Mouse (Mus musculus) left cerebral cortex, postnatal 14 days (tissue): ENCODE results near the gene Afap1. TPM values are rescaled to one million over a fixed set of nuclear protein-coding genes. Genes with fewer than 3 reads are reported as not detected.

Experiments
- DNase-seq, 2 experiments: peaks; one replicate each; pipeline ENCODE4 v3.0.0; 2021 to 2022; ENCODE audit warnings: low spot score in 2 of 2, mixed read lengths in 1 of 2
- intact Hi-C: fragments of 180-260 bp; cut with DNase I; formaldehyde crosslinking; loops from one replicate; pipeline ENCODE4 v1.15.1; 2025
- total RNA-seq, 2 experiments: library from RNA; stranded (reverse); gene quantifications; 2 replicates each; pipeline ENCODE4 v1.2.3; 2021

Gene Afap1
- total RNA-seq, 2 experiments from 2014 or later = 66.8 to 71.6 TPM

DNA sequence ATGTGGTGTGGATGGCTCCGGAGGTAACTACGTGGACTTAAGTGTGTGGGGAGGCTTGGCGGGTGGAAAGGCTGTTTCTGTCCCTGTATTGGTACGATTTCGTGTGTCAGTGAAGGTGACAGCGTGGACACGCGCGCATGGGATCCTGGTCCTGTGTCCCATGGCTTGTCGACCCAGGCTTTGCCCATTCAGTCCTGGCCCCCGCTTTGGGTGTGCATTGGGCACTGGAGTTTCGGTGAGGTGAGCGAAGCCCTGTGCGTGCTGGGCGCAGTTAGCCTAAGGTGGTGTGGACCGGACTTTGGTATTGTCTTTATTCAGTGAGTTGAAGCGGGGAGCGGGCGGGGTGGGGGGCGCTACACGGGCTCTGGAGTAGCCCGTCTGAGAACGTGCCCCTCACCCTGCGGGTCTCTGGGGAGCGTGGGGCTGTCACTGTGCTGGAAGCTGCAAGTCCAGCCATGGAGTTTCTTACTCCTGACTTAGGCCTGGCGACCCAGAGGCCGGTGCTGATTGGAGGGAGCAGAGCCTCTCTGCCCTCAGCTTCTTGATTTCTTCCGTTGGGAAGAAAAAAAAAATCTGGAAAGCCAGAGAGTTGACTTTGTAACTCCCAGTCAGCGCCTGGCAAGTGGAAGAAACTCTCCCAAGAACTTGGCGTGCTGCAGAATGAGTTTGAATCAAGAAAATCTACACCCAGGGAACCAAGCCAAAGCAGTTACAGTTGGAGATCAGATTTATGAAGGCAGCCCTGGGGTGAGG is 1.4 kb downstream of the Afap1 start:
- DNase-seq = no peak
- intact Hi-C loops = loop anchor here (5.0 kb wide), 1 partner anchor 48 kb away; no protein-coding TSS in a partner anchor

DNA sequence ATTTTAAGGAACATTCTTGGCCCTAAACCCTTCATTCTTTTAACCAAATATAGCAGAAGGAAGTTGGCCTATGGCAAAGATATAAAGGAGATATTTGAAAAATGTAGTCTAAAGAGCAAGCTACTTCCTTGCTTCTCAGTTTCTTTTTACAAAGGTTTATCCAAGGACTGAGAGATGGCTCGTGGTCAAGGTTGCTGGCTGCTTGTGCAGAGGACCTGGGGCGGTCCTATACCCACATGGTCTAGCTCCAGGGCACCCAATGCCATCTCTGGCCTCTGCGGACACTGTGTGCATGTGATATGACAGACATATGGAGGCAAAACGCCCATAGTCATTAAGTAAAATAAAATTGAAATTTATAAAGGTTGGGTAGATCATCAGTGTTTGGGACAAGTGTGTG is 2.8 kb downstream of the Afap1 start:
- DNase-seq = no peak
- intact Hi-C loops = loop anchor here (5.0 kb wide), 1 partner anchor 46 kb away; no protein-coding TSS in a partner anchor

DNA sequence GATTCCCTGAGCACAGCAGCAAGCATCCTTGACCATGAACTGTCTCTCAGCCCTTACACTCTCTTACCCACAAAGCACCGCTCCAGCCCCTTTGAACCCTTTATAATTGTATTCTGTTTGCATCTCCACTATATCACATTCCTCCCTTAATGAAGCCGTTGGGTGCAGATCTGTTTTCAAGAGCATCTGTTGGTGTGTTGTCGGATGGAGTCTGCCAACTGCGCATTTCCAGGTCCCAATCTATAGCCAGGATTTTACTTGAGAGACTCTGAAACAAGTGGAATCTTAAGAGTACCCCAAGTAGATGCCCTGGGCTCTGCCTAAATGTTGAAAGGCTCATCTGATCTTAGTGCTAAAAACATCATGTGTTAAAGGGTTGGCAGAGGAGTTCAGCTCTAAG is 3.4 kb downstream of the Afap1 start:
- intact Hi-C loops = loop anchor here (5.0 kb wide), 1 partner anchor 46 kb away; no protein-coding TSS in a partner anchor
- no peak for DNase-seq

DNA sequence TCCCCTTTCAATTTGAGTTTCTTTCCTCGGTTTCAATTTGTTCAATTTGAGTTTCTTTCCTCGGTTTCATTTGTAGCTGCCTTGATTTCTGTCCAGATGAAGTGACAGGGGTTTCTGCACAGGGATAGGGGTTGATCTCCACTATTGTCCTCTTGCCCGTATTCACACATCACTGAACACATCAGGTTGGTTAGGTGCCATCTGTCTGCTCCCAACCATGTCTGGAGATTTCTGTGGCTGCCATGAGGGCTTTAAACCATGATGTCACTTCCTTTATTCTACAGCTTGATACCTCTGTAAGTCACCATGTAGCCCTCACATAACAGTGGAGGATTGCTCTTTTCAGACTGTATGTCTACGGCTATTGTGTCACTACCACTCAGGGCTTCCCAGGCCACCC is 4.0 kb downstream of the Afap1 start:
- DNase-seq = no peak
- intact Hi-C loops = loop anchor here (5.0 kb wide), 1 partner anchor 45 kb away; no protein-coding TSS in a partner anchor

DNA sequence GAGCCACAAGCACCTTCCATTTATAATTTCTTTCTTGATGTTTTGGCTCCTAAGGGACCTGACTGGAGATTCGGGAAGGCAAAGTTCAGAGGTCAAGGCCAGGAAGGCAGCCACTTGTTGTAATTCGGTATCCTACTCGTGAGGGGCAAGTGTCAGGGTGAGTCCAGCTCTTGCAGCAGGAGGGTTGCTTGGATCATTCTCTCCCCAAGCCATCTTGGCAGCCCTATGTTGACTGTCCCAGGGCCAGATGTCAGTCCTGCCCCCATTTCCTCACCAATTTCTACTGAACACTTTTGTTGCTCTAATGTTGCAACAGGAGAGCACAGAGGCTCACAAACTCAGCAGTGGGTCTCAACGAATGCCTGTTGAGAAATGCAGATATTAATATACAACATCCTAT is 5.0 kb downstream of the Afap1 start:
- DNase-seq = no peak
- intact Hi-C loops = loop anchor here (5.0 kb wide), 1 partner anchor 44 kb away; no protein-coding TSS in a partner anchor

DNA sequence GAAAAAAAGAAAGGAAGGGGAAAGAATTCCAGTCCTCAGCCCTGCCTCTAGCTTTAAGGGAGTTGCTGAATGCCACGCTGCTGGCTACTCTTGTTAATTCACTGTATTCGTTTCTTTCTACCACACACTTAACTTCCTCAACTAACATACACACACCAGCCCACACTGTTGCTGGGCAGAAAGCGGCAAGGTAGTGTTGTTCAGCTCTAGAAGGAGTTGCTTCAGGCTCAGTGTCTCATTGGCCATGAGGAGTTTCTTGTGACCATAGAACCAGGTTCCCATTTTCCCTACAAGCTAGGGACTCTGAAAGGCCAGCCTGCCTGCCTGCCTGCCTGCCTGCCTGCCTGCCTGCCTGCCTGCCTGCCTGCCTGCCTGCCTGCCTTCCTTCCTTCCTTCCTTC is 5.9 kb downstream of the Afap1 start:
- no peak for DNase-seq
- intact Hi-C loops = loop anchor here (5.0 kb wide), 1 partner anchor 43 kb away; no protein-coding TSS in a partner anchor

DNA sequence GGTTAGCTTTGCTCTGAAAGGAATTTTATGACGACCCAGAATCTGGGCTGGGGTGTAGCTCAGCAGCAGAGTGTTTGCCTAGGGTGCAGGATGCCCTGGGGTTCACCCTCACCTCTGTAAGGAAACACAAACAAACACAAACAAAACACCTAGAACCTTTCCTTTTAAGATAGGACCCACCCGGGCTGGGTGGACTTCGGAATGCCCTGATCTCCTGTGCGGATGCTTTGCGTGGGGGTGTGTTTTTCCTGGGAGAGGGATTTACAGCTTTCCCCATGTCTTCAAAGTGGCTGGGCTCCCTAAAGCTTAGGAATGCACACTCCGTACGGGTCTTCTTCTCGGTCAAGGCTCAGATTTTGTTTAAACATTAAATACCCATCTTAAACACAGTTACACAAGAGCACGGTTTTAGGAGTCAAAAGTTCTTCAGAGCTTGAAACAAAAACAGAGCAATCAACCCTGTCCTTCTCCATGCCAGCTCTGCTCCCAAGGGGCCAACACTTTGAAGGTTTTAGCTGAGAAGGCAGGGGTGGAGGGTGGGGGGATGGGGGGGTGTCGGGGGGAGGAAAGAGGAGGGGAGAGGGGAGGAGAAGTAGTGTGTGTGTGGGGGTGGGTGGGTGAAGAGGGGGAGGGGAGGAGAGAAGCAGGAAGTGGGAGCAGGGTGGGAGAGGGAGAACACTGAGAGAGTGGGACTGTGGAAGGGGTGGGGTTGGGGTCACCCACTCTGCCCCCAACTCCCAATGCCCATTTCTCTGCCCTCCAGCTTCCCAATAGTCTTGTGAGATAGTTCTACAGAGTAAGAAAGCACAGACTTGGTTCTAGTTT is 7.5 kb downstream of the Afap1 start:
- intact Hi-C loops = no loop called here
- DNase-seq = no peak

DNA sequence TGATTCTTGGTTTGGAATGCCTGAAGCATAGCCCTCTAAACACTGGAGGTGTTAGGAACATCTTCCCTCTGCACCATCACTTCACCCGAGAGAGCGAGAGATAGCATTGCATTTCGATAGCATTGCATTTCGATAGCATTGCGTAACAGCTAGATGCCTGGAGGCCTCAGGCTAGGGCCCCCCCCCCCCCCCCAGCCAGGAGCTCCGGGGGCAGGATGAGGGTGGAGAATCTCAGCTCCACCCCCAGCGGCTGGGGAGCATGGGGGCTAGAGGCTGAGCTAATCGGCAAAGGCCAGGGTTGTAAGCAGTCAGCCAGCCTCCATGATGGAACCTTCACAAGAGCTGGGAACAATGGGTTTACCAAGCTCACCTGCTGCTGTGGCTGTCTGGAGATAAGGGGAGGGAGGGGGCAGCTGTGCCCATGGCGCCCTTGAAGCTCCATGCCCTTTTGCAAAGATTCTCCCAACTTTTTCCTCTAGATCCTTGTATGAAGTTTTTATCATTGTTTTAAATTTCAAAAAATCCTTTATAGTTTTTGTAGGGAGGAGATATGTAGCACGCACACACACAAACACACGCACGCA is 8.2 kb downstream of the Afap1 start:
- intact Hi-C loops = no loop called here
- DNase-seq = no peak

DNA sequence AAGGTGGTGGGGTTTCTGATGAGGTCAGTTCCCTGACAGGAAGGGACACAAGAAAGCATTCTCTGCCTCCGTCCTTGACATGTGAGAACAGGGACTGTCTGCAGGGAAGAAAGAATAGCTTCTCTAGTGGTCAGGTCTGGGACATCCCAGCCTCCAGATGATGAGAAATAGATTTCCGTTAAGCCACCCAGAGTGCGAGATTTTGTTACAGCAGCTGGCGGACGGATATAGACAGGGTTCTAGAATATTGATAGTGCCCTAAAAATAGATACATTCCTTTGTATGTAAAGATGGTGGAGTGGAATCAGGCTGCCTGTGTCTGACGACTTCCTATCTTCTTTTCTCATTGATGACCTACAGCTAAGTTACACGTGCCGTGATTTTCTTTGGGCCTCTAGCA is 10.3 kb downstream of the Afap1 start:
- intact Hi-C loops = no loop called here
- DNase-seq = no peak

DNA sequence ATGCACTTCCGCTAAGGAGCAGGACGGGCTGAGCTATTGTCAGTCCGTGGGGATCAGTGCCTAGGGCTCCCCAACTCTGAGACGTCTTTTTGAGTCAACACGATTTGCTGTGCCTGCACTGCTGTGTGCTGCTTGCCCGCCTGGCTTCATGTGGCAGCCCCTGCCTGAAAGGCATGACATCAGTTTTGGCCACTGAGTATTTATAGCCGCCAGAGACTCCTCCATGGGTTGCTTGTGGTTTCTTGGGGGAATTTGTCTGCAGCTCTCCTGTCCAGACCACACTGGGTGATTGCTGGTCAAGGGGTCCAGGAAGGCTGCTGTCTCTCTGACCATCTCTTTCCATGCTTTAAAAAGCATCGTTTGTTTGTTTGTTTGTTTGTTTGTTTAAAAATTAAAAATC is 12.2 kb downstream of the Afap1 start:
- DNase-seq = no peak
- intact Hi-C loops = no loop called here

DNA sequence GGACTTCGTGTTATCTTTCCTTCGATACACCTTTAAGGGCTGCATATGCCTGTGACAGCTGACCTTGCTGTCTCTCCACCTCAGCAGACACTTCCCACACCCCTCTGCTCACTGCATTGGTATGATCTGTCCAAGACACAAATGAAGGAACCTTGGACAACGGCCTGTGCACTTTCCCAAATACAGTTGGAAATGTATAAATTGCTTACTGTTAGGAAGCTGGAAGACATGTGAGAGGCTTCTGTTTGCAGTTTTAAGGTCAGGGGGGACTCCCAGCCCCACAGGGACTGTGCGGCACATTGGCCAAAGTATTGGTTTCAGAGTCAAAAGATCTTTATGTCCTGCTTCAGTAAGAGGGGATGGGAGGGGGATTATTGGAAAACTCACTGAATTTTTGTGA is 14.0 kb downstream of the Afap1 start:
- intact Hi-C loops = no loop called here
- DNase-seq = no peak

DNA sequence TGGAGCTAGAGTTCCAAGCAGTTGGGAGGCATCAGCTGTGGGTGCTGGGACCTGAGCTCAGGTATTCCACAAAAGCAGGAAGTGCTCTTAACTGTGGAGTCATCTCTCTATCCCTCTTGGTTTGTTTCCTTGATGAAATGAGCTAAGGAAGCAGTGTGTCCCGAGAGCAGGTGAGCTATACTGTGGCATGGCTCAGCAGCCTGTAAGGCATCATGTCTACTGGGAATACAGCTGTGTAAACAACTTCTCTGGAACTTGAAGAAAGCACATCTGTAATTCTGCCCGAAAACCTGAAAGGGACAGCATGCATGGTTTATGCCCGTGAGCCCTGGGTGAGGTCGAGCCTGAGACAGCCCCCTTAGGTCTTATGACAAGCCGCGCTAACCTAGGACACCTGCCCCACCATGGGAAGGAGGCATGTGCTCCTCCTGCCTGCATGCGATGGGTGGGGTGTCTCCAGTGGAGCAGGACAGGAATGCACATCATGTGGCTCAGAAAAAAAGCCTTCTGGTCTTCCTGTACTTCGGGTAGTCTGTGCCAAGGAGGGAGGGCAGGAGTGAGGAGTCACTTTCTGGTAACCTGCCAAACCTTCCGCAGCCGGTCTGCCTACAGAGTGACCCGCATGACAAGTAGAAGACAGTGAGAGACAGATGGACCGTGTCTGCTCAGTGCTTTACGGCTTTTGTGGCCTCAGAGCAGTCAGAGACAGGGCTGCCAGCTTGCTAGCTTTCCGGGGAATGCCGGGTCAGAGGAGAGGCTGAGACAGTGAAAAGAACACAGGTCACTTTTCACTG is 14.7 kb downstream of the Afap1 start:
- DNase-seq = peak; percentile 63 to 89
- intact Hi-C loops = no loop called here

DNA sequence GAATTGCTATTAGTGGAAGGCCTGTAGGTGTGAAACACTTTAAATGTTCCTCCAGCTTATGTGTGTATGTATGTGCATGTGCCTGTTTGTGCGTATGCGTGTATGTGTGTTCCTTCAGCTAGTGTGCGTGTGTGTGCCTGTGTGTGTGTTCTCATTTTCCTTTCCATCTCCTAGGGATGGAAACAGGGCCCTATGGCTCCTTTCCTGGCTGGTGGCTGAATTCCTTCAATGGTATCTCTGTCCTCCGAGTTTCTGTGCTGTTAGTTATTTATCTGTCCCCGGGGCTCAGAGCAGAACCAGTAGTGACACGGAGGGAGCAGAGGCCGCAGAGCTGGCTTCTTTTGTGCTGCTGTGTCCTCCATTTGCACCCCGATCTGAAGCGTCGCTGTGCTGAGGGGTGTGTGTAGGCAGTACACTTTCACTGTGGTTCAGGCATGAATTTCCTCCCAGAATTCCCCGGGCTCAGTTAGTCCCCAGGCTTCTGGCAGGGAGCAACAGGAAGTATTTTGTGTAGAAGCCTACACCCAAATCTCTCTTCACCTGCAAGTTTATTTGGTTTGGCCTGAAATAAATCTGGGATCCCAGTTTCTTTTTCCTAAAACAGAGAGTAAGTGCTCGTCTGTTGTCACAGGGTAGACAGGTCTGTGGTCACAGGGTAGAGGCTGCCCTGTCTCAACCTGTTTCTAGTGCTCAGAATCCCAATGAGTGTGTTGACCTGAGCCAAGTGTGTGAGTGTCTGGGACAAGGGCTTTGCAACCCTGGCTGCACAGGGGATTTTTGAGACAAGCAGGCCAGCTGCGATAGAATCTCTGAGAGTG is 15.7 kb downstream of the Afap1 start:
- intact Hi-C loops = no loop called here
- DNase-seq = no peak

DNA sequence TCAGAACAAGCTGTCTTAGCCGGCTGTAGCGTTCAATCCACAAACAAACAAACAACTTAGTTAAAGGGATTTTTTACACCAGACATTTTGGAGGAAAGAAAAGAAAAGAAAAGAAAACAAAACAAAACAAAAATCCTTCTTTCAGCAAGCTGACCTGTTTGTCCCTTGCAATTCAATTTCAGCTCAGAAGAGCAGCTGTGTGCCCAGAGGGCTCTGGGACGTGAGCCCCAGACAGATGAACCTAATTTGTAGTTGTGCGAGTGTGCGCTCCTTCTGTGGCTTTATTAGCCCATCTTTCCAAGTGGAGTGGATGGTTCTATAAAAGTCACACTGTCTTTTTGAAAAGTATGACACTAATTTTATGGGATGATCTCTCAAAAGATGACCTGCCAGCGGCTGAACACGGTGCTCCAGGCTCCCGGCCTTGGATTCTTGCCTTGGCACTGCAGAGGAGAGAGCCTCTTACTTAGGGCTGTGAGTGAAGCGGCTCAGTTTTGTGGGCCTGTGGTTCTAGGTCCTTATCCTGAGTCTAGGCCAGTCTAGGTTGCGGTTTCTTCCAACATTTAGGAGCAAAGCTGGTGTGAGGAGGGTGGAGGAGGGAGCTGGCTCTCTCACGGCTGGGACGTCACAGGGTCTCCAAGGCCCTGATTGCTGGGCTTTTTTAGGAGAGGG is 22.6 kb downstream of the Afap1 start:
- DNase-seq = no peak
- intact Hi-C loops = no loop called here

DNA sequence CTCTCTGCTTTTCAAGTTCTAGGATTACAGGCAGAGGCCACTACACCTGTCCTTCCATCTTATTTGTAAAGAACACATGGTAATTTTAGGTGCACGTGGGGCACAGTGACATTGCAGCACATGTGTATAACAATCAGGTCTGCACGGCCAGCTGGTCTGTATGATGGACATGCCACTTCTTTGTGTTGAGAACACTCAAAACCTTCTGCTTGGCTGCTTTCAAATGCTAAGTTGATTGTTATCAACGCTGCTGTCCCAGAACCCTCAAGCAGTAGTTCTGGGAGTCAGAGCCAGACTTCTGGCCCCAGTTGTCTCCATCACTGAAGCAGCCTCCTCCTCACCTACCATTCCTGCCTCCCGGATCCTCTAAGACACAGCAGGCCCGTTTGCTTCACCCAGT is 23.5 kb downstream of the Afap1 start:
- intact Hi-C loops = no loop called here
- no peak for DNase-seq

DNA sequence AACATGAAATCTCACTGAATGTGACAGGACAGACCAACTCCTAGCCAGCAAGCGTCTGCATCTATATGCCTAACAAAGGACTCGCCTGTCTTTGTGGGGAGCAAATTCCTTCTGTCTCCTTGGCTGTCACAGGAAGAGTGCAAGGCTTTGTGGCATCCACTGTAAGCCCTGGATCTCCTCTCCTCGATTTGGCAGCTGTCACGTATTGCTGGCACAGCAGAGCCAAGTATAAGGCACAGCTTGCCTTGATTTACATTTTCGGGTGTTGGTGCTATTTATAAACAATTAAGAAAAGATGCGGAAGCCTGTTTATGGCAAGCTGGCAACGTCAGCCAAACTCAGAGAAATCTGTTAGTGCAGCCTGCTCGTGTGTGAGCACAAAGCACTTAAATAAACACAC is 25.3 kb downstream of the Afap1 start:
- peak; percentile 54 to 76 for DNase-seq
- intact Hi-C loops = no loop called here

DNA sequence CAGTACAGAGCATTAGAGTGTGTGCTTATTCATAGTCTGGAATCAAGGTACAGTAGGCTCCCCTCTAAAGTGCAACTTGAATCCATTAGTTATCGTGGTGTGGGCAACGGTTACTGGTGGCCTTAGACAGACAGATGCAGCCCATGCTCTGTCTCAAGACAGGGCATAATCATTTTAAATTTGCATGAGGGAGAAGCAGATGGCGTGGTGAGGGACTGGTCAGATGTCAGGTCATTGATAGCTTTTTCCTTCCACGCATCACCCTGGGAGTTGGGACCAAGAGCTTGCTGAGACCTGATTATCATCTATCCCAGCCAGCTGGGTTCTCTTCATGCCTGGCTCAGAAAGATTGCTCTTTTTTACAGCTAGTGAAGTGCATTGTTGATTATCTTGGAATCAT is 27.0 kb downstream of the Afap1 start:
- intact Hi-C loops = no loop called here
- DNase-seq = no peak

DNA sequence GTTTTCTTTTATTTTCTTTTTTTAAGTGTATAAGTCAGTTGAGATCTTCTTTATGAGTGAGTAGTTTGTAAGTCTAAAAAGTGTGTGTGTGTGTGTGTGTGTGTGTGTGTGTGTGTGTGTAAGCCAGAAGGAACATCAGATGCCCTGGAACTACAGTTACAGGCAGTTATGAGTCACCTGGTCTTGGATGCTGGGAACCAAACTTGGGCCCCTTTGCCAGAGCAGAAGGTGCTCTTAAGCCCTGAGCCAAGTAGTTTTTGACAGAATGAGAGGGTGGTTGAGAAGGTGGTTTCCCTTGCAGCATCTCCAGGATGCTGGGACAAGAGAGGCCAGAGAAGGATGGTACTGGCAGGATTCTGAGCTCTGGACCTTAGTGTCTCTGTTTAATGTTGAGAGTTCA is 27.4 kb downstream of the Afap1 start:
- intact Hi-C loops = no loop called here
- DNase-seq = no peak
